Mouse (Mus musculus) olfactory bulb, adult 2 months (tissue): ENCODE data around the gene Ulk4.

Experiments
- CTCF ChIP-seq: fragments of 200-500 bp; IDR thresholded peaks from 2 replicates; pipeline ENCODE4 v1.5.1; 2012; ENCODE audit warnings: low read depth, mild to moderate bottlenecking, low read length, moderate library complexity; ENCODE audit not compliant: insufficient read depth
- POLR2A ChIP-seq: fragments of 200-500 bp; IDR thresholded peaks from 2 replicates; pipeline ENCODE4 v1.6.1; 2012; ENCODE audit warnings: mild to moderate bottlenecking, low read depth, low read length, moderate library complexity; ENCODE audit not compliant: insufficient read depth

- TF ChIP-seq CTCF, result no peak
- TF ChIP-seq POLR2A, result no peak
Observed at GRCm38 (mm10) chr9:121316621-121317405, 39.8 kb upstream of the Ulk4 start.
